Mouse (Mus musculus) midbrain, postnatal 0 days (tissue): ENCODE data around the gene Cend1. TPM values are rescaled to one million over a fixed set of nuclear protein-coding genes. Genes with fewer than 3 reads are reported as not detected.
A peak's percentile ranks its signal among the peaks of the same experiment; 100 is the strongest.

Source experiments
- ATAC-seq: fragments of 200-750 bp; cut with Nextera tagmentation; 2 replicates; pipeline ENCODE4 v1.8.0; 2017; ENCODE audit warnings: moderate number of reproducible peaks, mild to moderate bottlenecking, moderate TSS enrichment, moderate library complexity; ENCODE audit not compliant: low FRiP score
- DNase-seq: peaks from one replicate; pipeline ENCODE4 v3.0.0-alpha.2; 2015; ENCODE audit warnings: low spot score
- H3K27ac ChIP-seq: fragments of 300-500 bp; sonication (generic); 2 replicates; pipeline ENCODE4 v1.5.1; 2014; ENCODE audit warnings: low read depth, mild to moderate bottlenecking, low read length, mixed read lengths
- H3K27me3 ChIP-seq: fragments of 300-500 bp; sonication (generic); 2 replicates; pipeline ENCODE4 v1.6.1; 2014; ENCODE audit warnings: low read length, control low read depth, mixed read lengths; ENCODE audit not compliant: insufficient read depth
- H3K36me3 ChIP-seq: fragments of 300-500 bp; sonication (generic); 2 replicates; pipeline ENCODE4 v1.6.1; 2014; ENCODE audit warnings: low read length, control low read depth, mixed read lengths; ENCODE audit not compliant: insufficient read depth
- H3K4me1 ChIP-seq: fragments of 300-500 bp; sonication (generic); 2 replicates; pipeline ENCODE4 v1.6.1; 2014; ENCODE audit warnings: mild to moderate bottlenecking, control low read depth, antibody characterized with exemption, low read length, mixed read lengths; ENCODE audit not compliant: insufficient read depth
- H3K4me2 ChIP-seq: fragments of 300-500 bp; sonication (generic); 2 replicates; pipeline ENCODE4 v1.6.1; 2014; ENCODE audit warnings: low read depth, mild to moderate bottlenecking, low read length, mixed read lengths; ENCODE audit not compliant: poor library complexity, severe bottlenecking
- H3K4me3 ChIP-seq: fragments of 300-500 bp; sonication (generic); 2 replicates; pipeline ENCODE4 v1.5.1; 2014; ENCODE audit warnings: low read depth, mild to moderate bottlenecking, low read length, moderate library complexity
- H3K9ac ChIP-seq: fragments of 300-500 bp; sonication (generic); replicated peaks from 2 replicates; pipeline ENCODE4 v1.6.1; 2014; ENCODE audit warnings: mild to moderate bottlenecking, low read length, moderate library complexity, mixed read lengths; ENCODE audit not compliant: poor library complexity, severe bottlenecking
- H3K9me3 ChIP-seq: fragments of 300-500 bp; sonication (generic); 2 replicates; pipeline ENCODE4 v1.6.1; 2016; ENCODE audit warnings: low read length, control low read depth
- CTCF ChIP-seq: IDR thresholded peaks from 2 replicates; pipeline ENCODE4 v1.5.1; 2016; ENCODE audit warnings: antibody characterized with exemption, mild to moderate bottlenecking
- WGBS: fragments of 180-500 bp; shearing (Covaris S2); extraction: QIAGEN DNeasy Blood & Tissue Kit; methylation state at CpG from one replicate; pipeline ENCODE4 v1.1.7; 2014; 5-methylcytosine and 5-hydroxymethylcytosine counted together
- polyA plus RNA-seq: library from polyadenylated mRNA; unstranded; fragments of >200 nt; fragmentation: Nextera tagmentation; extraction: Ambion mirVana; gene quantifications from 2 replicates; pipeline ENCODE4 v1.2.1, GENCODE M21; 2015
- total RNA-seq: library from RNA; depleted of rRNA; stranded (reverse); fragments of >200 nt; gene quantifications from 2 replicates; pipeline ENCODE4 v1.2.3, GENCODE M21; 2014

Cend1 gene
- total and polyA plus RNA-seq, 2 experiments from 2014 or later: 194 to 195 TPM

GRCm38 (mm10) chr7:141403305-141403704, 26.0 kb downstream of the Cend1 start:
- 43% methylated on average over 5 of the region's 5 CpGs for WGBS

GRCm38 (mm10) chr7:141395348-141395747, 33.9 kb downstream of the Cend1 start:
- no peak for TF ChIP-seq CTCF
- ATAC-seq (no peak), DNase-seq (no peak)
- Histone ChIP-seq H3K4me1 (peaks cover 8% of the 10 kb centered on the region; the same call in 1 of the 2 replicates), H3K9ac (no peak overlapping the region), H3K4me2 (no peak overlapping the region), H3K27me3 (no peaks in the 10 kb centered on the region), H3K4me3 (no peak overlapping the region), H3K36me3 (peaks cover 28% of the 10 kb centered on the region), H3K27ac (no peak overlapping the region), H3K9me3 (no peaks in the 10 kb centered on the region)
- 89% methylated on average over 1 of the region's 1 CpGs for whole genome bisulfite sequencing

More at GRCm38 (mm10) chr7:141403305-141403704, 26.0 kb downstream of the Cend1 start:
- no peak overlapping the region for H3K4me2 ChIP-seq
- ATAC-seq: peak; percentile 53; the same call in 1 of the 2 replicates
- H3K36me3 ChIP-seq: peaks cover 39% of the 10 kb centered on the region
- H3K27me3 ChIP-seq: no peaks in the 10 kb centered on the region
- H3K9me3 ChIP-seq: no peaks in the 10 kb centered on the region
- peak; percentile 83 for TF ChIP-seq CTCF
- DNase-seq: peak; percentile 55
- H3K9ac ChIP-seq: no peak overlapping the region
- H3K27ac ChIP-seq: no peak overlapping the region
- H3K4me1 ChIP-seq: no peaks in the 10 kb centered on the region
- H3K4me3 ChIP-seq: no peak overlapping the region

GRCm38 (mm10) chr7:141394771-141395170, 34.5 kb downstream of the Cend1 start:
- DNase-seq (peak; percentile 73), ATAC-seq (no peak)
- Histone ChIP-seq H3K4me2 (no peak overlapping the region), H3K27me3 (no peaks in the 10 kb centered on the region), H3K9ac (no peak overlapping the region), H3K27ac (no peak overlapping the region), H3K4me3 (no peak overlapping the region), H3K9me3 (no peaks in the 10 kb centered on the region), H3K4me1 (peaks cover 8% of the 10 kb centered on the region; the same call in 1 of the 2 replicates), H3K36me3 (peaks cover 22% of the 10 kb centered on the region)
- peak; percentile 91 for TF ChIP-seq CTCF
- WGBS: 20% methylated on average over 6 of the region's 6 CpGs

GRCm38 (mm10) chr7:141394158-141394557, 35.1 kb downstream of the Cend1 start:
- peaks cover 18% of the 10 kb centered on the region for H3K36me3 ChIP-seq
- 90% methylated on average over 7 of the region's 7 CpGs for WGBS
- no peak for TF ChIP-seq CTCF
- no peak for DNase-seq
- H3K27ac ChIP-seq: no peak overlapping the region
- H3K9me3 ChIP-seq: no peaks in the 10 kb centered on the region
- no peak overlapping the region for H3K4me3 ChIP-seq
- H3K4me1 ChIP-seq: peaks cover 8% of the 10 kb centered on the region; the same call in 1 of the 2 replicates
- H3K4me2 ChIP-seq: no peak overlapping the region
- H3K9ac ChIP-seq: no peak overlapping the region
- no peak for ATAC-seq
- no peaks in the 10 kb centered on the region for H3K27me3 ChIP-seq

GRCm38 (mm10) chr7:141392552-141393222, 36.6 kb downstream of the Cend1 start:
- H3K27me3 ChIP-seq: no peaks in the 10 kb centered on the region
- peaks cover 8% of the 10 kb centered on the region; the same call in 1 of the 2 replicates for H3K4me1 ChIP-seq
- ATAC-seq: no peak
- H3K4me3 ChIP-seq: peak overlapping the region; percentile 68
- no peak for TF ChIP-seq CTCF
- no peaks in the 10 kb centered on the region for H3K9me3 ChIP-seq
- H3K9ac ChIP-seq: peak overlapping the region; percentile 65
- H3K4me2 ChIP-seq: peak overlapping the region; percentile 79
- WGBS: 28% methylated on average over 9 of the region's 9 CpGs
- H3K36me3 ChIP-seq: peaks cover 7% of the 10 kb centered on the region
- no peak for DNase-seq
- H3K27ac ChIP-seq: peak overlapping the region; percentile 82; the same call in 1 of the 2 replicates
